Mouse (Mus musculus): ENCODE results near the gene Dppa4. TPM values are rescaled to one million over a fixed set of nuclear protein-coding genes. Genes with fewer than 3 reads are reported as not detected.

The Dppa4 gene
- not detected in 2 replicates for polyA plus RNA-seq (2015; fragmentation: Nextera tagmentation; extraction: Ambion mirVana)

- Histone ChIP-seq H3K9ac (ENCODE audit: low read length) (no peak within 1 kb of the TSS), H3K4me3 (replicated peaks; ENCODE audit: low read length) (no peak within 1 kb of the TSS), H3K4me2 (ENCODE audit: low read depth, low read length) (no peak within 1 kb of the TSS), H3K4me1 (ENCODE audit: control insufficient read depth, insufficient read depth, low read length) (no peaks in the 10 kb centered on the region), H3K27me3 (ENCODE audit: control insufficient read depth, insufficient read depth, low read length) (no peaks in the 10 kb centered on the region), H3K9me3 (replicated peaks; ENCODE audit: control insufficient read depth, low read length) (no peaks in the 10 kb centered on the region), H3K36me3 (ENCODE audit: control insufficient read depth, insufficient read depth, low read length) (no peaks in the 10 kb centered on the region), H3K27ac (ENCODE audit: low read length) (no peak within 1 kb of the TSS)
- no peak for ATAC-seq (ENCODE audit: insufficient read depth, low FRiP score)
- 78% methylated on average over 4 of the region's 4 CpGs for WGBS
These were observed at the start of gene Dppa4 for GRCm38 (mm10) chr16:48283517-48283916. Dppa4 (plus strand) TSS chr16:48283733.

- H3K27me3 ChIP-seq (ENCODE audit: control insufficient read depth, insufficient read depth, low read length): no peaks in the 10 kb centered on the region
- H3K9ac ChIP-seq (ENCODE audit: low read length): no peak overlapping the region
- H3K36me3 ChIP-seq (ENCODE audit: control insufficient read depth, insufficient read depth, low read length): no peaks in the 10 kb centered on the region
- no peak for ATAC-seq (ENCODE audit: insufficient read depth, low FRiP score)
- H3K9me3 ChIP-seq (replicated peaks; ENCODE audit: control insufficient read depth, low read length): no peaks in the 10 kb centered on the region
- no peak overlapping the region for H3K4me3 ChIP-seq (replicated peaks; ENCODE audit: low read length)
- H3K4me1 ChIP-seq (ENCODE audit: control insufficient read depth, insufficient read depth, low read length): no peaks in the 10 kb centered on the region
- WGBS: 70% methylated on average over 1 of the region's 1 CpGs
- H3K27ac ChIP-seq (ENCODE audit: low read length): no peak overlapping the region
- no peak overlapping the region for H3K4me2 ChIP-seq (ENCODE audit: low read depth, low read length)
These were observed 48.5 kb upstream of the Dppa4 start for GRCm38 (mm10) chr16:48234999-48235398.

- Histone ChIP-seq H3K36me3 (ENCODE audit: control insufficient read depth, insufficient read depth, low read length) (no peaks in the 10 kb centered on the region), H3K4me3 (replicated peaks; ENCODE audit: low read length) (no peak overlapping the region), H3K4me1 (ENCODE audit: control insufficient read depth, insufficient read depth, low read length) (no peaks in the 10 kb centered on the region), H3K9me3 (replicated peaks; ENCODE audit: control insufficient read depth, low read length) (no peaks in the 10 kb centered on the region), H3K4me2 (ENCODE audit: low read depth, low read length) (no peak overlapping the region), H3K27ac (ENCODE audit: low read length) (no peak overlapping the region), H3K9ac (ENCODE audit: low read length) (no peak overlapping the region), H3K27me3 (ENCODE audit: control insufficient read depth, insufficient read depth, low read length) (no peaks in the 10 kb centered on the region)
- no peak for ATAC-seq (ENCODE audit: insufficient read depth, low FRiP score)
- WGBS: 83% methylated on average over 7 of the region's 7 CpGs
These were observed 45.9 kb upstream of the Dppa4 start for GRCm38 (mm10) chr16:48237676-48238075.

GRCm38 (mm10) chr16:48247044-48247661 lies 36.4 kb upstream of the Dppa4 start:
- no peak for ATAC-seq (ENCODE audit: insufficient read depth, low FRiP score)
- Histone ChIP-seq H3K9me3 (replicated peaks; ENCODE audit: control insufficient read depth, low read length) (no peaks in the 10 kb centered on the region), H3K4me1 (ENCODE audit: control insufficient read depth, insufficient read depth, low read length) (no peaks in the 10 kb centered on the region), H3K4me3 (replicated peaks; ENCODE audit: low read length) (no peak overlapping the region), H3K36me3 (ENCODE audit: control insufficient read depth, insufficient read depth, low read length) (no peaks in the 10 kb centered on the region), H3K4me2 (ENCODE audit: low read depth, low read length) (no peak overlapping the region), H3K27me3 (ENCODE audit: control insufficient read depth, insufficient read depth, low read length) (no peaks in the 10 kb centered on the region), H3K27ac (ENCODE audit: low read length) (no peak overlapping the region), H3K9ac (ENCODE audit: low read length) (no peak overlapping the region)
- 81% methylated on average over 2 of the region's 2 CpGs for WGBS

GRCm38 (mm10) chr16:48252824-48253223 lies 30.7 kb upstream of the Dppa4 start:
- WGBS: 46% methylated on average over 4 of the region's 4 CpGs
- no peak; the same call in 1 of the 2 replicates for ATAC-seq (ENCODE audit: insufficient read depth, low FRiP score)

DNA sequence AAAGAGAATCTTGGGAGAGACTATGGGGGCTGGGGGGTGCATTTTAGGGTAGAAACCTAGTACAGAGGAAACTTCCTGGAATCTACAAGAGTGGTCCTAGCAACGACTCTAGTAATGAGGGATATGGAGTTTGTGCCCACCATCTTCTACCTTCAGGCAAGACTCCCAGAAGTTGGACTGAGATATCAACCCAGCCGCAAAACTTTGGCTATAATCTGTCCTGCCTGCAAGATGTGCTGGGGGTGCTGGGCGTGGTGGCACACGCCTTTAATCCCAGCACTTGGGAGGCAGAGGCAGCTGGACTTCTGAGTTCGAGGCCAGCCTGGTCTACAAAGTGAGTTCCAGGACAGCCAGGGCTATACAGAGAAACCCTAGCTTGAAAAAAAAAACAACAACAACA lies 28.9 kb upstream of the Dppa4 start:
- Histone ChIP-seq H3K9me3 (replicated peaks; ENCODE audit: control insufficient read depth, low read length) (no peaks in the 10 kb centered on the region), H3K36me3 (ENCODE audit: control insufficient read depth, insufficient read depth, low read length) (no peaks in the 10 kb centered on the region), H3K4me3 (replicated peaks; ENCODE audit: low read length) (no peak overlapping the region), H3K9ac (ENCODE audit: low read length) (no peak overlapping the region), H3K27me3 (ENCODE audit: control insufficient read depth, insufficient read depth, low read length) (no peaks in the 10 kb centered on the region), H3K27ac (ENCODE audit: low read length) (no peak overlapping the region), H3K4me2 (ENCODE audit: low read depth, low read length) (no peak overlapping the region), H3K4me1 (ENCODE audit: control insufficient read depth, insufficient read depth, low read length) (no peaks in the 10 kb centered on the region)
- WGBS: 87% methylated on average over 5 of the region's 5 CpGs
- no peak for ATAC-seq (ENCODE audit: insufficient read depth, low FRiP score)

More at GRCm38 (mm10) chr16:48252824-48253223, 30.7 kb upstream of the Dppa4 start:
- Histone ChIP-seq H3K4me3 (replicated peaks; ENCODE audit: low read length) (no peak overlapping the region), H3K27me3 (ENCODE audit: control insufficient read depth, insufficient read depth, low read length) (no peaks in the 10 kb centered on the region), H3K36me3 (ENCODE audit: control insufficient read depth, insufficient read depth, low read length) (no peaks in the 10 kb centered on the region), H3K9me3 (replicated peaks; ENCODE audit: control insufficient read depth, low read length) (no peaks in the 10 kb centered on the region), H3K9ac (ENCODE audit: low read length) (no peak overlapping the region), H3K4me2 (ENCODE audit: low read depth, low read length) (no peak overlapping the region), H3K27ac (ENCODE audit: low read length) (no peak overlapping the region), H3K4me1 (ENCODE audit: control insufficient read depth, insufficient read depth, low read length) (no peaks in the 10 kb centered on the region)

- Histone ChIP-seq H3K27me3 (ENCODE audit: control insufficient read depth, insufficient read depth, low read length) (no peaks in the 10 kb centered on the region), H3K36me3 (ENCODE audit: control insufficient read depth, insufficient read depth, low read length) (no peaks in the 10 kb centered on the region), H3K9ac (ENCODE audit: low read length) (no peak overlapping the region), H3K27ac (ENCODE audit: low read length) (no peak overlapping the region), H3K9me3 (replicated peaks; ENCODE audit: control insufficient read depth, low read length) (no peaks in the 10 kb centered on the region), H3K4me2 (ENCODE audit: low read depth, low read length) (no peak overlapping the region), H3K4me1 (ENCODE audit: control insufficient read depth, insufficient read depth, low read length) (no peaks in the 10 kb centered on the region), H3K4me3 (replicated peaks; ENCODE audit: low read length) (no peak overlapping the region)
- no peak for ATAC-seq (ENCODE audit: insufficient read depth, low FRiP score)
- 94% methylated on average over 4 of the region's 4 CpGs for WGBS
These were observed 24.0 kb upstream of the Dppa4 start for GRCm38 (mm10) chr16:48259519-48259918.

GRCm38 (mm10) chr16:48262901-48263300 lies 20.6 kb upstream of the Dppa4 start:
- no peak for ATAC-seq (ENCODE audit: insufficient read depth, low FRiP score)
- H3K27me3 ChIP-seq (ENCODE audit: control insufficient read depth, insufficient read depth, low read length): no peaks in the 10 kb centered on the region
- H3K4me2 ChIP-seq (ENCODE audit: low read depth, low read length): no peak overlapping the region
- no peak overlapping the region for H3K9ac ChIP-seq (ENCODE audit: low read length)
- no peak overlapping the region for H3K27ac ChIP-seq (ENCODE audit: low read length)
- H3K4me3 ChIP-seq (replicated peaks; ENCODE audit: low read length): no peak overlapping the region
- 88% methylated on average over 1 of the region's 1 CpGs for WGBS
- H3K4me1 ChIP-seq (ENCODE audit: control insufficient read depth, insufficient read depth, low read length): no peaks in the 10 kb centered on the region
- H3K36me3 ChIP-seq (ENCODE audit: control insufficient read depth, insufficient read depth, low read length): no peaks in the 10 kb centered on the region
- H3K9me3 ChIP-seq (replicated peaks; ENCODE audit: control insufficient read depth, low read length): no peaks in the 10 kb centered on the region

DNA sequence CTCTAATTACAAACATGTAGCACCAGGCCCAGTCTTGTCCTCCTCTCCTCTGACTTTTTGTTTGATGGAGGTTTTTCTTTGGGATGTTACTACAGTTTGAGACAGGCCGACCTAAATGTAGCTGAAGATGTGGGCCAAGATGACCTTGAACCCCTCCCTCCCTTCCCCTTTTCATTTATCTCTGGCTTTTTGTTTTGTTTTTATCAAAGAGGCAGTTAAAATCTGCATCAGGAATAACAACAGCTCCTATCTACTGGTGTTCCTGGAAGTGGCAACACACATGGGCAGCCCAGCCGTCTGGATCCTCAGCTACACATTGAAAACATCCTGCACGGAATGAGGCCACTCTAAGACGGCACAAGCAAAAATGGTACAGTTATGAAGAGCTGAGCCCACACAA lies 17.7 kb upstream of the Dppa4 start:
- WGBS: 91% methylated on average over 4 of the region's 4 CpGs
- no peaks in the 10 kb centered on the region for H3K4me1 ChIP-seq (ENCODE audit: control insufficient read depth, insufficient read depth, low read length)
- H3K27me3 ChIP-seq (ENCODE audit: control insufficient read depth, insufficient read depth, low read length): no peaks in the 10 kb centered on the region
- no peak overlapping the region for H3K4me3 ChIP-seq (replicated peaks; ENCODE audit: low read length)
- H3K9me3 ChIP-seq (replicated peaks; ENCODE audit: control insufficient read depth, low read length): no peaks in the 10 kb centered on the region
- H3K27ac ChIP-seq (ENCODE audit: low read length): no peak overlapping the region
- H3K36me3 ChIP-seq (ENCODE audit: control insufficient read depth, insufficient read depth, low read length): no peaks in the 10 kb centered on the region
- ATAC-seq (ENCODE audit: insufficient read depth, low FRiP score): no peak
- no peak overlapping the region for H3K9ac ChIP-seq (ENCODE audit: low read length)
- no peak overlapping the region for H3K4me2 ChIP-seq (ENCODE audit: low read depth, low read length)
